Mouse (Mus musculus): ENCODE results near the gene Nol12. TPM values are rescaled to one million over a fixed set of nuclear protein-coding genes. Genes with fewer than 3 reads are reported as not detected.

The Nol12 gene
- total and polyA plus RNA-seq, 3 experiments: 13.1 to 17.4 (median 13.8) TPM

DNA sequence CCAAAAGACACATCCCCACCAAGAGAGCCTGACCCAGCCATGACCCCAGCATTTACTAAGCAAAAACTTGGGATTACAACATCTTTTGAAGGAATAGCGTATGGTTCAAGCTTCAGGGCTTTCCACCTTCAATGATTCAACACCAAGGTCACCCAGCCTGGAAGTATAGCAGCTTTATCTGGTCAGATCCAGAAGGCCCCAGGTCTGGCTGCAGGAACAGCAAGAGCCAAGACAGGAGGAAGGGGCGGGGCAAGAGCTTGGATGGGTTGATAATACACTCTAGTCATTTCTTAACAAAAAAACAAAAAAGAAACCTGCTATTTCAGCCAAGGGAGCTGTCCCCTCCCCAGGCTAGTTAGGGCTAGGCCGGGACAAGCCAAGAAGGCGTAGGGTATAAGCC lies 37.2 kb upstream of the Nol12 start:
- WGBS: 80% methylated on average over 4 of the region's 4 CpGs
- peaks cover 2% of the 10 kb centered on the region for H3K4me1 ChIP-seq (ENCODE audit: control insufficient read depth, insufficient read depth, low read length)
- H3K79me2 ChIP-seq (replicated peaks; ENCODE audit: control insufficient read depth, insufficient read depth, low read length): no peaks in the 10 kb centered on the region

DNA sequence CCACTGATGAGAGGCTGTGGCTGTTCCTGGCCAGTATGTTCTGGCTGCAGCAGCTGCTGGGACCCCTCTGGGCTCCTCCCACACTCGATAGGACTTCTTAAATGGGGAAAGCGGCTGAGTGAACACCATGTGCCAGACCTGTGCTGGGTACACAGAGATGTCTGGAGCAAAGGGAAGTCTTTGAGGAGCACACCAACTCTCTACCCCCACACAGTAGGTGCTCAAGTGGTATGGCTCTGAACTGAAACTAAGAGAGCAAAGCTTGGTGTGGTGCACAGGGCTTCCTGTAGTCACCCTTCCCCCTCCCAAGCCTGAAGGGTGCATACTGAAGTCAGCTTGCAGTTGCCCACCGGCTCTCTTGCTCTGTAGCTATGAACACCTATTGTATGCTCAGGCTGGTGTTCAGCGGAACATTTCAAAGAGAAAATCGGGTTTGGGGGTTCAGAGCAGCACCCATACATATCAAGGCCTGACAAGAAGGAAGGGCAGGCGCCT lies 36.2 kb upstream of the Nol12 start:
- Histone ChIP-seq H3K4me1 (ENCODE audit: control insufficient read depth, insufficient read depth, low read length) (peaks cover 4% of the 10 kb centered on the region), H3K79me2 (replicated peaks; ENCODE audit: control insufficient read depth, insufficient read depth, low read length) (no peaks in the 10 kb centered on the region), H3K36me3 (ENCODE audit: control insufficient read depth, insufficient read depth, low read length) (no peaks in the 10 kb centered on the region), H3K9ac (ENCODE audit: low read depth, low read length) (no peak overlapping the region), H3K4me3 (no peak overlapping the region), H3K27me3 (ENCODE audit: control insufficient read depth, insufficient read depth, low read length) (no peaks in the 10 kb centered on the region), H3K27ac (no peak overlapping the region; the same call in 1 of the 2 replicates)
- intact Hi-C loops (cut with DNase I): no loop called here
- TF ChIP-seq POLR2A (IDR thresholded peaks at IDR 0.05; ENCODE audit: insufficient read depth, low read depth, low read length) (no peak), EP300 (IDR thresholded peaks at IDR 0.05; ENCODE audit: insufficient read depth, low read depth, low read length) (no peak), CTCF (IDR thresholded peaks at IDR 0.05) (no peak)
- DNase-seq: no peak
- WGBS: 64% methylated on average over 6 of the region's 6 CpGs

More for the DNA sequence above, 37.2 kb upstream of the Nol12 start:
- Histone ChIP-seq H3K36me3 (ENCODE audit: control insufficient read depth, insufficient read depth, low read length) (no peaks in the 10 kb centered on the region), H3K9ac (ENCODE audit: low read depth, low read length) (no peak overlapping the region), H3K4me3 (no peak overlapping the region), H3K27me3 (ENCODE audit: control insufficient read depth, insufficient read depth, low read length) (no peaks in the 10 kb centered on the region), H3K27ac (no peak overlapping the region)
- intact Hi-C loops (cut with DNase I): no loop called here
- no peak for DNase-seq
- no peak for TF ChIP-seq CTCF (IDR thresholded peaks at IDR 0.05)
- TF ChIP-seq EP300 (IDR thresholded peaks at IDR 0.05; ENCODE audit: insufficient read depth, low read depth, low read length): no peak
- no peak for TF ChIP-seq POLR2A (IDR thresholded peaks at IDR 0.05; ENCODE audit: insufficient read depth, low read depth, low read length)

- intact Hi-C loops (cut with DNase I): no loop called here
- Histone ChIP-seq H3K27ac (peak within 1 kb of the TSS; percentile 62), H3K79me2 (replicated peaks; ENCODE audit: control insufficient read depth, insufficient read depth, low read length) (no peaks in the 10 kb centered on the region), H3K4me1 (ENCODE audit: control insufficient read depth, insufficient read depth, low read length) (peaks cover 4% of the 10 kb centered on the region), H3K27me3 (ENCODE audit: control insufficient read depth, insufficient read depth, low read length) (no peaks in the 10 kb centered on the region), H3K4me3 (peak within 1 kb of the TSS; percentile 69), H3K9ac (ENCODE audit: low read depth, low read length) (peak within 1 kb of the TSS; percentile 82), H3K36me3 (ENCODE audit: control insufficient read depth, insufficient read depth, low read length) (no peaks in the 10 kb centered on the region)
- 10% methylated on average over 20 of the region's 20 CpGs for WGBS
- TF ChIP-seq POLR2A (IDR thresholded peaks at IDR 0.05; ENCODE audit: insufficient read depth, low read depth, low read length) (no peak), CTCF (IDR thresholded peaks at IDR 0.05) (no peak), EP300 (IDR thresholded peaks at IDR 0.05; ENCODE audit: insufficient read depth, low read depth, low read length) (no peak)
- peak in 1 of 2 experiments; percentile 44 for DNase-seq
Observed at GRCm38 (mm10) chr15:78899409-78899739, 35.4 kb upstream of the Nol12 start, which contains the start of gene Gm49510. Gene Gm49510, plus strand, starts transcription at chr15:78899667.

- H3K27me3 ChIP-seq (ENCODE audit: control insufficient read depth, insufficient read depth, low read length): no peaks in the 10 kb centered on the region
- no peaks in the 10 kb centered on the region for H3K79me2 ChIP-seq (replicated peaks; ENCODE audit: control insufficient read depth, insufficient read depth, low read length)
- peak; percentile 80 to 82 for DNase-seq
- intact Hi-C loops (cut with DNase I): no loop called here
- peaks cover 4% of the 10 kb centered on the region for H3K4me1 ChIP-seq (ENCODE audit: control insufficient read depth, insufficient read depth, low read length)
- WGBS: 4% methylated on average over 46 of the region's 47 CpGs
- H3K36me3 ChIP-seq (ENCODE audit: control insufficient read depth, insufficient read depth, low read length): no peaks in the 10 kb centered on the region
- H3K9ac ChIP-seq (ENCODE audit: low read depth, low read length): peak within 1 kb of the TSS; percentile 82
- peak; percentile 49; the same call in 1 of the 2 replicates for TF ChIP-seq POLR2A (IDR thresholded peaks at IDR 0.05; ENCODE audit: insufficient read depth, low read depth, low read length)
- TF ChIP-seq CTCF (IDR thresholded peaks at IDR 0.05): no peak
- TF ChIP-seq EP300 (IDR thresholded peaks at IDR 0.05; ENCODE audit: insufficient read depth, low read depth, low read length): no peak
- H3K27ac ChIP-seq: peak within 1 kb of the TSS; percentile 62
- peak within 1 kb of the TSS; percentile 69 for H3K4me3 ChIP-seq
Observed at GRCm38 (mm10) chr15:78899740-78900584, 34.8 kb upstream of the Nol12 start, which contains the start of gene Sh3bp1. Gene Sh3bp1, plus strand, starts transcription at chr15:78899768.

- 44% methylated on average over 18 of the region's 18 CpGs for WGBS
- Histone ChIP-seq H3K4me3 (peak overlapping the region; percentile 69), H3K27ac (peak overlapping the region; percentile 62), H3K9ac (ENCODE audit: low read depth, low read length) (0 out of 2 replicates have a peak overlapping the region, but pooled peaks have one; percentile 7), H3K36me3 (ENCODE audit: control insufficient read depth, insufficient read depth, low read length) (no peaks in the 10 kb centered on the region), H3K79me2 (replicated peaks; ENCODE audit: control insufficient read depth, insufficient read depth, low read length) (no peaks in the 10 kb centered on the region), H3K4me1 (ENCODE audit: control insufficient read depth, insufficient read depth, low read length) (peaks cover 4% of the 10 kb centered on the region), H3K27me3 (ENCODE audit: control insufficient read depth, insufficient read depth, low read length) (no peaks in the 10 kb centered on the region)
- no peak for TF ChIP-seq CTCF (IDR thresholded peaks at IDR 0.05)
- 0 out of 2 replicates have a peak, but pooled peaks have one; percentile 14 for TF ChIP-seq POLR2A (IDR thresholded peaks at IDR 0.05; ENCODE audit: insufficient read depth, low read depth, low read length)
- no peak for TF ChIP-seq EP300 (IDR thresholded peaks at IDR 0.05; ENCODE audit: insufficient read depth, low read depth, low read length)
- peak; percentile 39 to 54 for DNase-seq
- intact Hi-C loops (cut with DNase I): no loop called here
Observed at GRCm38 (mm10) chr15:78900585-78901421, 33.9 kb upstream of the Nol12 start.

Measured in heart, adult 2 months (tissue).